Mouse (Mus musculus): ENCODE measurements around the gene Gas1. TPM values are rescaled to one million over a fixed set of nuclear protein-coding genes. Genes with fewer than 3 reads are reported as not detected.

Gas1 gene
- total RNA-seq, 2 experiments from 2014 or later, result 86.7 to 87.7 TPM

DNA sequence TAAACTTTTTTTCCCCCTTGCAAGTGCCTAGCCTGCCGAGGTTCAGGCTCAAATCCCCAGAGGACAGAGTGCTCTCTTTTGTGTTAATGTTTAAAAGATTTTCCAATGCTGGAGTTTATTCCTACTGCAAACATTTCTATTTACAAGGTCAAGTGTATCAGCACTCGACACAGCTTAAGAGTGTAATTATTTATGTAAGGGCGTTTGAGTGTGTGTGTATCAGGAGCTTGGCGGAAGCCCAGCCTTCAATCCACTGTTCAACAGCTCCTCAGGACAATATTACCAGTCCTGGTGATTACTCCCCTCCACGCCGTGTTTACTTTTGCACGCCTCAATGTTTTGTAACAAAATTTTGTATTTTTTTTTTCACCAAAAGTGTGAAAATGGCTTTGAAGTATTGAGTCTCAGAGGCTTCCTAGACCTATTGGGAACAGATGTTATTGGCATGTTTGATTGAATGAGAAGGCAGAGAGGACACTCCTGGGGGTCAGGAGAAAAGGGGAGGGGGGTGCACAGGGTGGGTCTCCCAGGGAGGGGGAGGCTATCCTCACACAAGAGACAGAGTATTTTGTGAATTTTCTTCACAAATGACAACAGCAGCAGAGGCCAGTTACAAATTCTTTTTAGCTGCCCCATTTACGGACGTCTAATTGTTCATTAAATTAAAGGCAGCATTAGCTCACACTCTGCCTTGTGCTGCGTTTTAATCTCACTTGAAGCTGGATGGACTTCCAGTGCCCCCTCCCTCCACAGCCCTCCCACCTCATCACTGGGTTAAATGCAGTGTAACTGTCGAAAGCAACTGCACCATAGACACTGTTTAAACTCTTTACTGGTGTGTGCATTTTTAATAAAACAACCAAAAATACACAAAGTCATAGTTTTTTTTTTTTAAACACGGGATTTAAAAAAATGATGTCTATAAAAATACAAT is 3.3 kb downstream of the Gas1 start:
- no peak for DNase-seq (ENCODE audit: low spot score in 2 of 2)

DNA sequence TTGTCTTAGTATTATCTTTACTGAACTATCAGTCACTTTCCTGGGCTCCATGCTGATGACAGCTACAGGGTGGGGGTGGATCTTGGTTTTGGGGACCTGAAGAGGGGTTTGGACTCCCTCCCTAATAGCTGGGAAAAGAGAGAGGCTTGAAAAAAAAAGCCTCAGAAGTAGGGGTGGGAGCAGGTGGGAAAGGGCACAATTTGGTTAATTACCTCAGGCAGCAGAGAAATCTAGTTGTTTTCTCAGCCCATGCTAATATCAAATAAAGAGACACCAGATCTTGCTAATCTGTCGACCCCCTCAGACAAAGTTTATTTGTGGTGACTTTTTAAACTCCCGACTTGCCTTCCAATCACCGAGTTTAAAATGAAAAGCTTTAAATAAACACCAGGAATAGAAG is 4.0 kb downstream of the Gas1 start:
- DNase-seq (ENCODE audit: low spot score in 2 of 2), result no peak

DNA sequence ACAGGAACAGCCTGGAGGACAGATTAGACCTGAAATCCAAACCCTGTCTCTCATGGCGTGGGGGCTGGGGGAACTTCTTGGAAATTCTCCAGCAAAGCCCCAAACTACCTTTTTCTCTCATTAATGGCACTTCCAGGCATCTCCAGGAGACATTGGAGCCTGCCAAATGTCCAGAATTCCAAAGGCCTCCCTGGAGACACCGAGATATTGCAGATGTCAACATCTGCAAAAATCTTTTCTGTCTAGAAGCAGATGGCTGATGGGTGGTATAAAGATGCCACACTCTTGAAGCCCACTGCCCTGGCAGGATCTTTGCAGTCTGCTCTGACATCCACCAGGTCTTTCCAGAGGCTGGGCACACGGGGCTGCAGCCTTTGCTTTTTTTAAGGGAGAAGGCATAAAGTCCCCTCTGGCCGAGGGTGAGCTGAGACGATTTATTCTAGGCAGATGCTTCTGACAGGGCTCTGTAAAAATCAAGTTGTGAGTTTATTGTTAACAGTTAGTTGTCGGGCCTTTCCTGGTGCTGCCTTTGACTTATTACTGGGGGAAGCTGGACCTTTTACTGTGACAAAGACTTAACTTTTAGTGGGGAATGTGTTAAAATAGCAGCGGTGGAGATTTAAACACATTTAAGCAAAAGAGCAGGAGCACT is 4.7 kb downstream of the Gas1 start:
- DNase-seq (ENCODE audit: low spot score in 2 of 2), result no peak

DNA sequence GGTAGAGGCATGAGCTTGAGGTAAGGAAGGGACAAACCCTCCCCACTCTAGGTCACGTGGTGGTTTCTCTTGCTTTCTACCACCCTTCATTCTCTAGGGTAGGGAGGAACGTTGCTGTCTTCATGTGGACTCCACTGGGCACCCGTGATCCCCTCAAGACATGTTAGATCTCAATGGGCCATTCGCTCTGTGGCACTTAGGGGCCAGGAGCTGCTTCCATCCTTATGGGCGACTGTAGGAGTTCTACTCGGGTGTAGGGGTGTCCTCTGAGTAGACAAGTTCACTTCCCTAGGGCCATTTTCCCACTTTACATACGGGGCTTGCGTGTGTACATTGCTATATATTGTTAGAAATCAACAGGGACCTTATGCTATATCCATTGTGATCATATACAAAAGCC is 5.4 kb downstream of the Gas1 start:
- DNase-seq (ENCODE audit: low spot score in 2 of 2), result no peak

DNA sequence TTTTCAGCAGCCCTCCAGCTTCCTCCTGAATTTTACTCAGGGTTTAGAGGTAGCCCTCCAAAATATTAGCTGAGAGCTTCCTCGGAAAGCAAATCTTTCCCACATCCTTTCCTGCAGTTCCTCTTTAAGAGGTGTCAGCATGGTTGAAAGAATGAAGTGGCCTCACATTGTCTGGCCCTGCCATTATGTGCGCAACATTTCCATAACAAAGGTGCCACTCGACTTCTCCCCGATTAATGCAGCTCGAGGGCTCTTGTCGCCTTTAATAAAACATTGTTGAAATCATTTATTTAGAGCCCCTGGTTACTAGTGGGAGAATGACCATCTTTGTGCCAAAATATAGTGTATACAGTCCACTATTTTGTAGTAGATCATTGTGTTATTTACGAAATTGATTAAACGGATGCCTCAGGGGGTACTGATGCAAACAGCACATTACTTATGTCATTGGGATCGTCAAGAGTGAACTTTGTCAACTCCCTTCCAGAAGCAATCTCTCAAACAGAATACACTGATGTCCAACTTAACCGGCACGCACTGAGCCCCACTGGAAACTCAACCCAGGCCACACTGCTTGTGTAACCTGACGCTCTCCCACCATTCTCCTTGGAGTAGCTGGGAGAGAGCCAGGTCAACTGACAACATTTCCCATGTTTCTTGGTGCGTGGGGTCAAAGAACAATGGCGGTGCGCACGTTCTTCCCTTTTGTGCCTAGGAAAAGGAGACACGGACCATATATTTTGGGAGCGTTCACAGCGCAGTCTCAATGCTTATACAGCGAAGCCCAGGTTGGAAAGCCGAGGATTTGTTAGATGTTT is 6.1 kb downstream of the Gas1 start:
- no peak for DNase-seq (ENCODE audit: low spot score in 2 of 2)

DNA sequence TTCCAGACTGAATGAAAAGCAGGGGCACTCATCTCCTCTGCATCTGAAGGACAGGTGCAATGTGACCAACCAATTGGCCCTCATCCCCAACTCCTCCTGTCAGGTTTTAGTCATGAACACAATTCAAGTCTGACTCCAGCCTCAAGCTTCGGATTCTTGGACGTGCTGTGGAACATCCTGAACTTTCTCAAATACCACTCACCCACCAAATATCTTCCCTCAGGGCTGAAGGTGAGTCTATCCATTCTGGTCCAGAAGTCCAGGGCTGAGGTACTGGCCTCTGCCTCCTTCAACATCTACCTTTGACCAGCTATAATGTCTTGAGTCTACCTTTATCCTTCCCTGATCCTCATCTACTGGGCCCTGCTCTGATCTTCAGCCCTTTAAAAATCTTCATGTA is 8.1 kb downstream of the Gas1 start:
- DNase-seq (ENCODE audit: low spot score in 2 of 2), result no peak

DNA sequence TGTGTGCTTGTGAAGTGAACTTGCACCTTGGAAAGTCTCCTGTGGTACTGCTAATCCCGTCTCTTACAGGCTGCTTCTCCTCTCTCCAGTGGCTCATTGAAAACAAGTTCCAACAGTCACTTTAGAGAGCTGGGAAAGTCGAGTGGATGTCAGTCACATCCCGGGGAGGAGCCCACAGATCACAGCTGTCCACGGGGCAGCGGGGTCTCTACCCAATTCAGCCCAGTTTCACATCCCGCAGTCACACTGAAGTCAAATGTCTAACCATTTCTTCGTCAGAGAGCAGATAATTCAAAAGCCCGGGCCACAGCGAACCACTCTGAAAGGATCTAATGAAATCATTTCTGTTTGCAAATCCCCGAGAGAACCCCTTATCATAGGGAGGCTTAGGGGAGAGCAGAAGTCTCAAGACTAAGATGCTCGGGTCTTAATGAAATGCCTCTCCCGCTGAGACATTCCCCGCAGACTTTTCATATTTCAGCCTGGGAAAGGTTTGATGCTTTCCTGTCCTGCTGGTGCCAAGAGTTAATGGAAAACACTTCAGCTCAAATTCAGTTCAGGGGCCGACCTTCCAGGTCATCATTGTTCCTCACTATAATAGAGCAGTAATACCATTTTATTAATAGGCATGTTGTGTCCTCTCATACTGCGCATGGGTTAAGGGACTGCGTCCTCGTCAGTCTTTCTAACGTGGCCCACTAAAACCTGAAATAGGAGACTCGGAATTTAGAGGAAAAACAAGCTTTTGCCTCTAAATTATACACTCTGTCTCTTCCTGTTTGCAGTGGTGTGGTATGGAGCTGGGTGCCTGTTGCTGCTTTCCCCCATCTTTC is 20.7 kb downstream of the Gas1 start:
- DNase-seq (ENCODE audit: low spot score in 2 of 2), result no peak

DNA sequence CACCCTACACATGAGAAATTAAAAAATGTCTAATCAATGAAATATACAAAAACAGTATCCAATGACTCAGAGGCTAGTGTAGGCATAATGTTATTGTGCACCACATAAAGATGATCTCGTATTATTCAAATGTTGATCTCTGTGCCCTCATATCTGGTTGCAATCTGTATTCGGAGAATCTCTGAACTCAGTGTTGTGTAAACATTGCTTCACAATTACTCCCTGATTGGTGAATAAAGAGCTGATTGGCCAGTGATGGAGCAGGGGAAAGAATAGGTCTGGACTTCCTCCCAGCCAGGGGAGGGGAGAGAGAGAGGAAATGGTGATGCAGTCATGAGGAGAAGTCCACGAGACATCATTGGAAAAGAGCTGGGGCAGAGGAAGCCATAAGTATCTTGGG is 23.0 kb downstream of the Gas1 start:
- no peak for DNase-seq (ENCODE audit: low spot score in 2 of 2)

DNA sequence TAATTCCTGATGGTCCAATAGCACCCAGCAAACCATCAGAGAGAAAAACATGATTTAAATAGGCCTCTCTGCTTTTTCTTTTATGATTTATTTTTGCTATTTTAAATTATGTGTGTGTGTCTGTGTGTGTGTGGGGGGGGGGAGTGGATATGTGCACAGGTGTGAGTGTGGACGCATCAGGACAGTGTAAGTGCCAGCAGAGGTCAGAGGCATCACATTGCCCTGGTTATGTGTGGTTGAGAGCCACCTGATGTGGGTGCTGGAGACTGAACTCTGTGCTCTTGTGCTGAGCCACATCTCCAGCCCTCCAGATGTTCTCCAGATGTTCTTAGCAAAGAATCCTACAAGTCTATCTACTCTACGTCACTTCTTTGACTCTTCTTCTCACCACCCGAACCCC is 28.9 kb downstream of the Gas1 start:
- no peak for DNase-seq (ENCODE audit: low spot score in 2 of 2)

DNA sequence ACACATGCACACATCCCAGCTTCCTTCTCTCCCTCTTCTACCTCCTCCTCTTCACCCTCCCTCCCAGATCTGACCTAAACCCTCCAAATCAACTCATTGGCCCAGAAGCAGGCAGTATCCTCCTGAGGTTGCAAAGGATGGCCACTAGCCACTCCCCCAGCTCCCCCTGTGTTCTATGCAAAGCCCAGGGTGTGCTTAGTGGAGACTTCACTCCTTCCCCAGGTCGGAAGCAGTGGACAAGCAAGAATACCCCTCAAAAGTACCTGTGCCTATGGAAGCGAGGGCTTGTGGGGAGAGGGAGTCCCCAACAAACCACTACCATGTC is 29.3 kb downstream of the Gas1 start:
- no peak for DNase-seq (ENCODE audit: low spot score in 2 of 2)

DNA sequence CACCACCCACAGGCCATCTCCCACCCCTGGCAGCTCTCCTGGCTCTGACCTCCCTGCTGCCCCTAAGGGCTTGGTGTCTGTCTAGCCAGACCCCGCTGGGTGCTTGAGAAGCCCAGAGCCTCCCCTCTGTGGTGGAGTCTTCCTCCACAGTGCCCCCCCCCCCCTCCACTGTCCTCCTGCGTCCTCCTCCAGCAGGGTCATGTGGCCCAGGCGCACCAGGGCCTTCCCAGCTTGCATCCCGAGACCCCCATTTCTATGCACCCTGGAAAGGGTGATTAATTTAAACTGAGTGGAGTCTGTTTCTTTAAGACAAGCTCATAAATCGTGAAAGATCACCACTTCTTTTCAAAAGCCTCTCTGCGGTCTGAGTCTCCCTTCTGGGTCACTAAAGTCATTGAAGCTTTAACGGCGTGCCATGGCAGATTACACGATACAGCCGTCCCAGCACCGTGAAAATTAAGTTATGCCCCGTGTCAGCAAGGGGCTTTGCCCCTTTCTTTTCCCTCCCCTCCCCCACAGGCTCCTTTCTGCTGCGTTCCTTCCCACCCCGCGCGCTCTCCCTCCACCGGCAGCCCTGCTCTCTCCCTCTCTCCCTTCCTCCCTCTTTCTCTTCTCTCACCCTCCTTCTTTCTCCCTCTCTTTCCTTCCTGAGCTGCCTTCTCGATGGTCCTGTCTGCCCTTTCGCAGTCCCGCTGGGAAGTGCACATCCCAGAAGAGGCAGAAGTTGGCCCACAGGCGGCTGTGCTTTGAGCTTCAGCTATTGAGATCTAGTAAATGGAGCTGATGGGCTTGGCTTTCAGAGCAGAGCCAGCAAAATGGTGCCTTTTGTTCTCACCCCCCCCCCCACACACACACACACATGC is 29.9 kb downstream of the Gas1 start:
- DNase-seq (ENCODE audit: low spot score in 2 of 2), result no peak

DNA sequence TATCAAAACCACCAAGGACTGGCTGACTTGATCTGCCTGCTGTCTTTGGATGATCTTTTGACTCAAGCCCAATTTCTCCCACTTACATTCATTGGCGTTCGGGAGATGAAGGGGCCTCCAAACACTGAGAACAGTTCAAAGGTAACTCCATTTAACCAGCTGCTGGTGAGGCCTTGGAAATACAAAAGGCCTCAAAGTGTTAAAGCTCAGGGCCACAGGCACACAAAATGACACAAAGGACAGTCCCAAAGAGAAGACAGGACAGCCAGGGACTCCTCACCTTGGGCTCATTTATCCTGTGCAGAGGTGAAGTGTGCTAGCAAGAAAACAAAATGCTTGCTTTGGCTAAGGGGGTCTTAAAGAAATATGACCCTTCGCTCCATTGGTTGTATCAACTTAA is 30.9 kb downstream of the Gas1 start:
- DNase-seq (ENCODE audit: low spot score in 2 of 2), result no peak

DNA sequence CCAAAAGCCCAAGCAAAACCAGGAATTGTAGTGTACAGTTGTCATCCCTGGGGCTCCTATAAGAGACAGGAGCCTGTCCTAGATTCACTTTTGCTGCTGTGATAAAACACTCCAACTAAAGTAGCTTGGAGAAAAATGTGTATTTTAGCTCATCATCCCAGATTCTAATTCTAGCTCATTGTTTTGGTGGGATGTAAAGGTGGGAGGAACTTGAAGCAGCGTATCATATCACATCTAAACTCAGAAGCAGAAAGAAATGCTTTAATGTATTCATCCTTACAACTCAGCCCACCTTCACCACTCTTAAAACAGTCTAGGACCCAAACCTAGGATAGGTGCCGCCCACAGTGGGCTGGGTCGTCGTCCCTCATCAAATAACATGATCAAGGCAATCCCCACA is 40.2 kb downstream of the Gas1 start:
- no peak for DNase-seq (ENCODE audit: low spot score in 2 of 2)

DNA sequence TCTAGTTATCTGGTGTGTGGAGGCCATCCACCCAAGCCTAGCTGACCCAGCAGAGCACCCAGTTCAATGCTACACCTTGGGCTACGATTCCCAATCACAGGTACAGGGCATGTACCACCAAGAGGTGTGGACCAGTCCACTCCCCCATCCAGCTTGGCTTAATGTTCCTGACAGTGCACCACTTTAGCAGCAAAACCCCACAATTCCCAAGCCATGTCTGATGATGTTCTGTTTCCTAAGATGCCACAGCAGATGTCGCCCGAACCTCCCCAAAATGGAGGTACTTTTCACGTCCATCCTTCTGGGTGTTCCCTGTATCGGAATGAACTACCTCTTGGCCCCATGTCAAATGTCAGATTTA is 42.7 kb downstream of the Gas1 start:
- DNase-seq (ENCODE audit: low spot score in 2 of 2), result no peak

DNA sequence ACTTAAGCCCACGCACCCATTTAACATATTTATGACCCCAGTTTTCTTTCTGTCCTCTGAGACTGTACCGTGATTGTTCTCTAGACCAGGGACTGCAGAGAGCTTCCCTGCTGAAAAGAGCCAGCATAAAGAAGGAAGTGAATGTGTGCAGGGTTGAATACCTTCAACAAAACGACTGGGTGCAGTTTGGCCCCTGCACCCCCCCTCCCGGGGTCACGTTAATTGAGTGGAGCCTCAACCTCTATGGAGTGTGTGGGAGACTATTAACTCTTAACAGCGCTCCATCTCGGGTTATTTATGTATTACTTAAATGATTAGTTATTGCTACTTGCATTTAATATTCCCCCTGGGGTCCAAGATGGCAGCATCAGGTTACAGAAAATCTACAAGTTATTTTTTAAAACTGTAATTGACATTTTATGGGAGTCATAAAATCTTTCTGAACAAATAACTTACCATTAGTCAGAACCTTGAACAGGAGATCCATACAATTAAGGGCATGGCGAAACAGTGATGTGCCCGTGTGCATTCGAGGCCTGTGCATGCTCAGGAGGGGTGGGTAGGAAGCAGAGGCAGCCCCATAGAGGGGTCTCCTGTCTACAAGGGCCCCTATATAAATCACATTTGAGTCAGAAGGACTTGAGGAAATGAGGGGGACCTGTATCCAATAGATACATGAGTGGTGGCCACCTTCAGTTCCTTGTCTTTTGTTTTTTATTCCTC is 43.3 kb downstream of the Gas1 start:
- DNase-seq (ENCODE audit: low spot score in 2 of 2), result no peak

DNA sequence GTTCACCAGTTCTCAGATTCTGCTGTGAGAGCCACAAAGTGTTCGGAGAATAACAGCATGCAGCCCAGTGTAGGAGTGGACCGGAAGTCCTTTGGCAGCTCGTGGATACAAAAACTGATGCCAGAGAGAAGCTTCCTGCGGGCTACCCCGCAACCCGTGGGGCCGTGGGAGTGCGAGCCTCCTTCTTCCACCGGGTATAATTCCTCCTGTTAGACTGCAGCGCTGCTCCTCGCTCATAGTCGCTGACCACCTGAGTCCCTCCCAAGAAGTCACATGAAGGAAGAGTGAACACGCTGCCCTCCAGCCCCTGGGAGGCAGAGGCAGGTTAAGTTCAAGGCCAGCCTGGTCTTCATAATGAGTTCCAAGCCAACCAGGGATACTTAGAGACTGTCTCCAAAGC is 45.4 kb downstream of the Gas1 start:
- DNase-seq (ENCODE audit: low spot score in 2 of 2), result no peak

DNA sequence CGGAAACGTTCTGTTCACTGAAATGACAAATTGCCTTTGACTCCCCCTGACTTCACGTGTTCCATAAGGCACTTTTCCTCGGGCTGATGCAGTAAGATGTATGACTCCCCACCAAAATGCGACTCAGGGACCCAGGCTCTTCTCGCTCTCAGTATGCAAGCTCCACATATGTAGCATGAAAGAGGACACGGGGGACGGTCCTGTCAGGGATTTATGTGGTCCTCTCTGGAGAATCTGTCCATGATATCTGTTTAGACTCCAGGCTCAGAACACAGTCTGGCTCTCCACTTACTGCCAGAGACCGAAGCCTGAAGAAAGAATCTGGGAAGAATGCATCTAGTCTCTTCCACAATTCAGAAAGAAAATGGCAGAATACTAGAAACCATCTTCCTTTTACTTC is 47.6 kb downstream of the Gas1 start:
- DNase-seq (ENCODE audit: low spot score in 2 of 2), result no peak

DNA sequence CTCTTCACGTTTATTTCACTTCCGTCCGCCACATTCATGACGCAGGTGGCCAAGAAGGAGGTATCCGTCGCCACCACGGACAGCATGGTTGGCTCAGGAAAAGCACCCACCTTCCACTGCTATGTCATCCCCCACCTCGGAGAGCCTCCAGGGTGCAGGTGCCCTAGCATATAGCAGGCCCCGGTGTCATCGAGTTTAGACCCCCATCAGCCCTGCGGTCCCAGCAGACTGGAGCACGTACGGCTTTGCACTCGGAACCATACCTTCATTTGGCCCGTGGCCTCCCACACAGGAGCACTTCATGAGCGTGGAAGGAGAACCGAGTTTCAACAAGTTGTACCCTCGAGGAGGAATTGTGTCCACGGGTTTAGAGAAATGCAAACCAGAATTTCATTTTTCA is 50.8 kb downstream of the Gas1 start:
- no peak for DNase-seq (ENCODE audit: low spot score in 2 of 2)

DNA sequence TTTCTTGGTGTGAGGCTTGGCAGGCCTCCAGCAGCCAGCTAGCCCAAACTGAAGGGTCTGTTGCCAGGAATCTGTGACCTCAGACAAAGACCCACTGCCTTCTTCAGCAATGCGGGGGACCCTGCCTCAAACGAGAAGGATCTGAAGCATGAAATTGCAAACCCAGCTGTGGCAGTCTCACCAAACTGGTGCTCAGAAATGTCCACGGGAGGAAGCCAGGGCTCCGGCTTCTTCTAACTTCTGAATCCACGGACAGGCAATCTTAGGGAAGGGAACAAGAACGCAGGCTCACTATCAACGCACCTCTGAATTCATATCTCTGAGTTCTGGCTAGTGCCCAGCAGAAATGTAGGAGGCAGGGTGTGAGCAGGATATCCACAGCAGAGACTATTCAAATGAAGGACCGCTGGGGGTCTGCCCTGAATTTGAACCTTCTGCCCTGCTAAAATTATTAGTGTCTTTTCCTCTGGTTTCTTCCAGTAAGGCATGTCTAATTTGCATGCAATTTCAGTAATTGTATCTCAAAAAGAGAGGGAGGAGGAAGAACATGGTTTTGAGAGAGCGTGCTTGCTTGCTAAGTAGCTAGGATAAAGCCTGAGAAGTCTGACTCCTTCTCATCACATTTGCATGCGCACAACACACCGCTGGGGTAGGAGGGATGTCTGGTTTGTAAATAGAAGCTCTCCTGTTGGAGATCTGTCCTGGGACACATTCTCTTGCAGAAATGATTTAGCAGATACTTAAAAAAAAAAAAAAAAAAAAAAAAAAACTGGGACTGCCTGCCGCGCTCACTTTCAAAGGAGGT is 51.5 kb downstream of the Gas1 start:
- DNase-seq (ENCODE audit: low spot score in 2 of 2), result no peak

Data from adrenal gland, postnatal 4 days (tissue).